Mouse (Mus musculus) layer of hippocampus, adult 6 months (tissue): Measurements from ENCODE around the gene Aldh16a1. TPM values are rescaled to one million over a fixed set of nuclear protein-coding genes. Genes with fewer than 3 reads are reported as not detected.
A peak's percentile ranks its signal among the peaks of the same experiment; 100 is the strongest.

Source experiments
- long read RNA-seq, 2 experiments: library from polyadenylated mRNA; unstranded; transcript quantifications; one replicate each; pipeline ENCODE4 v2.0.0; 2019 to 2020
- microRNA-seq: library from miRNA; unstranded; fragments of <30 nt; microRNA quantifications from one replicate; pipeline ENCODE4 v1.2.0, GENCODE M21; 2020
- polyA plus RNA-seq: library from polyadenylated mRNA; unstranded; fragments of <200 nt; fragmentation: Nextera tagmentation; gene quantifications from 2 replicates; pipeline ENCODE4 v1.2.3, GENCODE M21; 2021

Aldh16a1 gene
- 4.6 and 5.2 TPM in 2 replicates for polyA plus RNA-seq
- long read RNA-seq, experiment 1, partial matches to known transcripts = 0 of 7 reads
- long read RNA-seq, experiment 1, other reads (novel, unspliced or antisense) = 3 of 7 reads
- long read RNA-seq, experiment 2, transcript Aldh16a1-206 (17 exons, 3,537 nt) = major isoform, 34 of 43 reads
- long read RNA-seq, experiment 2, partial matches to known transcripts = 3 of 43 reads
- long read RNA-seq, experiment 2, other reads (novel, unspliced or antisense) = 6 of 43 reads

GRCm38 (mm10) chr7:45154096-45154992, at the start of gene Aldh16a1, which contains the start of gene Pih1d1:
Gene Aldh16a1, minus strand, starts transcription at chr7:45154584.
Gene Pih1d1, plus strand, starts transcription at chr7:45154303.

GRCm38 (mm10) chr7:45180896-45181477, 26.6 kb upstream of the Aldh16a1 start, which contains the start of gene Pth2:
Gene Pth2, plus strand, starts transcription at chr7:45180995.

GRCm38 (mm10) chr7:45179469-45179868, 25.1 kb upstream of the Aldh16a1 start, which contains the start of gene Gfy:
Gene Gfy, minus strand, starts transcription at chr7:45179569.

GRCm38 (mm10) chr7:45163735-45164490, 9.5 kb upstream of the Aldh16a1 start, which contains the start of gene Slc17a7:
Gene Slc17a7, plus strand, starts transcription at chr7:45163949.

GRCm38 (mm10) chr7:45135993-45136567, 18.3 kb downstream of the Aldh16a1 start, which contains the start of the genes Gm45713 and Flt3l:
Gene Gm45713, minus strand, starts transcription at chr7:45136231.
Gene Flt3l, minus strand, starts transcription at chr7:45136432.

GRCm38 (mm10) chr7:45128624-45129246, 25.6 kb downstream of the Aldh16a1 start, which contains the start of gene Rpl13a:
Gene Rpl13a, minus strand, starts transcription at chr7:45128761.

GRCm38 (mm10) chr7:45124224-45125143, 29.9 kb downstream of the Aldh16a1 start, which contains the start of gene Rps11:
Gene Rps11, minus strand, starts transcription at chr7:45124439.

GRCm38 (mm10) chr7:45103652-45104180, 50.7 kb downstream of the Aldh16a1 start, which contains the start of gene Fcgrt:
Gene Fcgrt, minus strand, starts transcription at chr7:45103851.

GRCm38 (mm10) chr7:45092048-45092447, 62.3 kb downstream of the Aldh16a1 start, which contains the start of gene Rcn3:
Gene Rcn3, minus strand, starts transcription at chr7:45092221.

Small RNAs within 50 kb of the gene (microRNA-seq; reads per million reads assigned to microRNA genes)
- gene Mir150 (2,110 reads per million, percentile 88 among the genes with 10 or more reads in this experiment), gene Mir5121 (9.2 reads per million, percentile 30 among the genes with 10 or more reads in this experiment), gene Mir7055 (6.0 reads per million, percentile 22 among the genes with 10 or more reads in this experiment)

Other genes starting within 250 kb of the Aldh16a1 start
- 34.8 and 42.1 TPM in 2 replicates for gene Ap2a1, start 225.1 kb downstream of the Aldh16a1 start, polyA plus RNA-seq
- gene Tsks, start 211.4 kb downstream of the Aldh16a1 start, polyA plus RNA-seq = 0.28 and 0.35 TPM in 2 replicates
- gene Cpt1c, start 179.7 kb downstream of the Aldh16a1 start, polyA plus RNA-seq = 86.2 and 86.7 TPM in 2 replicates
- gene Prmt1, start 168.0 kb downstream of the Aldh16a1 start, polyA plus RNA-seq = 6.7 and 7.4 TPM in 2 replicates
- 10.7 and 12.0 TPM in 2 replicates for gene Irf3, start 156.9 kb downstream of the Aldh16a1 start, polyA plus RNA-seq
- 1.6 and 2.6 TPM in 2 replicates for gene Bcl2l12, start 155.9 kb downstream of the Aldh16a1 start, polyA plus RNA-seq
- 63.8 and 108 TPM in 2 replicates for gene Scaf1, start 138.2 kb downstream of the Aldh16a1 start, polyA plus RNA-seq
- 3.8 and 4.0 TPM in 2 replicates for gene Rras, start 136.6 kb downstream of the Aldh16a1 start, polyA plus RNA-seq
- 4.7 and 5.4 TPM in 2 replicates for gene Prr12, start 101.7 kb downstream of the Aldh16a1 start, polyA plus RNA-seq
- gene Nosip, start 92.2 kb downstream of the Aldh16a1 start, polyA plus RNA-seq = 36.0 and 41.3 TPM in 2 replicates
- gene Prrg2, start 91.9 kb downstream of the Aldh16a1 start, polyA plus RNA-seq = 9.2 and 10.8 TPM in 2 replicates
- 26.1 and 29.3 TPM in 2 replicates for gene Rcn3, start 62.4 kb downstream of the Aldh16a1 start, polyA plus RNA-seq
- 28.3 and 34.8 TPM in 2 replicates for gene Fcgrt, start 50.7 kb downstream of the Aldh16a1 start, polyA plus RNA-seq
- gene Rps11, start 30.1 kb downstream of the Aldh16a1 start, polyA plus RNA-seq = 1,326 and 1,360 TPM in 2 replicates
- 1,601 and 1,782 TPM in 2 replicates for gene Rpl13a, start 25.8 kb downstream of the Aldh16a1 start, polyA plus RNA-seq
- gene Gm45713, start 18.4 kb downstream of the Aldh16a1 start, polyA plus RNA-seq = not detected in 2 replicates
- 0.68 and 1.4 TPM in 2 replicates for gene Flt3l, start 18.2 kb downstream of the Aldh16a1 start, polyA plus RNA-seq
- 40.3 and 47.7 TPM in 2 replicates for gene Pih1d1, start 281 bp downstream of the Aldh16a1 start, polyA plus RNA-seq
- 52.3 and 68.3 TPM in 2 replicates for gene Slc17a7, start 9.4 kb upstream of the Aldh16a1 start, polyA plus RNA-seq
- not detected in 2 replicates for gene Gfy, start 25.0 kb upstream of the Aldh16a1 start, polyA plus RNA-seq
- not detected in 2 replicates for gene Pth2, start 26.4 kb upstream of the Aldh16a1 start, polyA plus RNA-seq
- gene Ccdc155, start 50.3 kb upstream of the Aldh16a1 start, polyA plus RNA-seq = 1.2 and 1.4 TPM in 2 replicates
- gene Dkkl1, start 57.6 kb upstream of the Aldh16a1 start, polyA plus RNA-seq = 5.1 and 7.3 TPM in 2 replicates
- gene Tead2, start 61.2 kb upstream of the Aldh16a1 start, polyA plus RNA-seq = 0.51 and 0.59 TPM in 2 replicates
- gene Cd37, start 84.5 kb upstream of the Aldh16a1 start, polyA plus RNA-seq = 11.8 and 14.4 TPM in 2 replicates
- gene Slc6a16, start 86.5 kb upstream of the Aldh16a1 start, polyA plus RNA-seq = 1.1 and 1.2 TPM in 2 replicates
- not detected in 2 replicates for gene Slc6a21, start 122.9 kb upstream of the Aldh16a1 start, polyA plus RNA-seq
- gene Trpm4, start 179.2 kb upstream of the Aldh16a1 start, polyA plus RNA-seq = 10.1 and 12.4 TPM in 2 replicates
- gene Hrc, start 180.7 kb upstream of the Aldh16a1 start, polyA plus RNA-seq = not detected in 2 replicates
- gene Ppfia3, start 212.4 kb upstream of the Aldh16a1 start, polyA plus RNA-seq = 8.7 and 11.6 TPM in 2 replicates
- gene Lin7b, start 216.0 kb upstream of the Aldh16a1 start, polyA plus RNA-seq = 214 and 221 TPM in 2 replicates
- 32.6 and 45.3 TPM in 2 replicates for gene Snrnp70, start 241.2 kb upstream of the Aldh16a1 start, polyA plus RNA-seq